Mouse (Mus musculus) myocyte (in vitro differentiated cells): ENCODE data around the gene Camk1g.

Experiments used
- E2F4 ChIP-seq: IDR thresholded peaks from one replicate; pipeline ENCODE4 v1.6.1; 2011; ENCODE audit warnings: mild to moderate bottlenecking, control low read depth, moderate library complexity; ENCODE audit not compliant: insufficient read depth
- POLR2A ChIP-seq: IDR thresholded peaks from one replicate; pipeline ENCODE4 v1.6.1; 2011; ENCODE audit warnings: low read depth, mild to moderate bottlenecking, control low read depth, moderate library complexity; ENCODE audit not compliant: insufficient read length

DNA sequence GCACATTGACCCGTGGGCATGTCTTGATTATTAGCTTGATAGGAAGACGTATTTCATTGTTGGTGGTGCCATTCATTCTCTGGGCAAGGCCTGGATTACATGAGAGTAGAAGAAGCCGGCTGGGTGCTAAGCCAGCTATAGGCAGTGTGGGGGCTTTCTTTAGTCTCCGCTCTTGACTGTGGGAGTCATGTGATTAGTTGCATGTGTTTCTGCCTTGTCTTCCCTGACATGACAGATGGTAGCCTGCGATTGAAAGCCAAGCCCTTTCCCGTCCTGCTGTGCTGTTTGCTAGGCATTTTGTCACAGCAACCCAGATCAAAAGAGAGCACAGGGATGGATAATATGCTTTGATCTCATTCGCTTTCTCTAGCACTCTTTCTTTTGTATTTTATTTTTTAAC lies 64.7 kb downstream of the Camk1g start:
- TF ChIP-seq E2F4 = no peak
- TF ChIP-seq POLR2A = no peak
